Mouse (Mus musculus): ENCODE results near the gene Fastkd5.

The Fastkd5 gene

DNA sequence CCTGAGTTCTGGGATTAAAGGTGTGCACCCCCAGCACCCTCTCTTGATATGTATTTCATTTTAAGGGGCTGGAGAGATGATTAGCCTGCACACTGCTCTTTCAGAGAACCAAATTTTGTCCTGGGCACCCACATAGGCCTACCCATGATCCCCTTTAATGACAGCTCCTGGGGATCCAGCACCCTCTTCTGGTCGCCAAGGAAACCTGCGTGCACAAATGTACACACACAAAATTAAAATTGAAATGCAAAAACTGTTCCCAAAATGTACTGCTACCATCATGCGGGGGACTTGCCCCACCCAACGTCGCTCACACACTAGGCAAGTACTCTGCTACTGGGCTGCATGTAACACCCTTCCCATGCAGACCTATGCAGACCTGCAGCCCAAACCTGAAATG, 54.9 kb downstream of the Fastkd5 start:
- no peak for DNase-seq

DNA sequence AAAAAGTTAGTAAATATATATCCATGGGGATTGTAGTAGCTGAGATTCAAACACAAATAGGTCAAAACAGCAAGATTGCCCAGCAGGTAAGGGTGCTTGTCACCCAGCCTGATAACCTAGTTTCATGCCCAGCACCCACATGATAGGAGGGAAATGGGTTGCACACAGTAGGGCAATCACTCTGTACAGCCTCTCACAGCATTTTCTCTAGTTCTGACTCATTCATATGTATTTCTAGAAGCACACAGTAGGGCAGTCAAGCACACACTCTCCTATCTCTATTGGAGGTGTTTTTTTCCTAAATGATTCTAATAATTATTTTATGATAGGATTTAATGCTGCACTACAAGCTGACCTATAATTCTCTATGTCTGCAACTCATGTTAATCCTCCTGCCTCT, 59.9 kb downstream of the Fastkd5 start:
- DNase-seq, result no peak

DNA sequence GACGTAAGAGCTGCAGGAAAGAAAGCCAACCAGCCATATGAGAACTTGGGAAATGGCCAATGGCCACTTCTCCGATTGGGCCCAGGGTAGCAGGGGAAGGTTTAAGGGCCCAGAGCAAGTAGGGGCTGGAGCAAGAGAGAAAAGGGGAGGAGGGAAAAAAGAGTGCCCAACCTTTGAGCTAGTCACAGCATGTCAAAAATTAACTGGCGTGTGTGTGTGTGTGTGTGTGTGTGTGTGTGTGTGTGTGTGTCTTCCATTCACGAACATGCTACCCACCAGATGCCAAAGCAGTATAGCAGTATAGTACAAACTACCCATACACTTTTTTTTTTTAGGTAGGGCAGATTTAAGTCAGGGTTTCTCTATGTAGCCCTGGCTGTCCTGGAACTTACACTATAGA, 60.9 kb downstream of the Fastkd5 start:
- no peak for DNase-seq

DNA sequence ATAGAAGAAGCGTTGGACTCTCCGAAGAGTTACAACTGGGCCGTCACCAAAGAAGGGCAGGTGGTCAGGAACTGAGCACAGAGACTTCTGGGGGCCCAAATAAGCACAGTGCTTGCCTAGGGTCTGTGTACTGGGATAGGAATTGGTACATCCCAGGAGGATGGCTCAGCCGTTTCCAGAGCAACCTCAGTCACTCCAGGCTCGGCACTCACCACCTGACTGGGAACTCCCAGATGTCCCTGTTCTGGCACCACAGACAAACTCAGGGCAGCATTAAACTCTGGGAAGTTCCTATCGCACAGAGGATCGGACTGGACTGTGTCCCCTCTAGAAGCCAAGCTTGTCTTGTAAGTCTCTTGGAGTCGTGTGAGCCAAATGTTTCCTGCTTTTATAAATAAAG, 64.8 kb downstream of the Fastkd5 start:
- peak; percentile 51 for DNase-seq

- no peak for DNase-seq
Measured at GRCm38 (mm10) chr2:130564063-130564462, 65.8 kb downstream of the Fastkd5 start.
